Mouse (Mus musculus): ENCODE results near the gene Mif. TPM values are rescaled to one million over a fixed set of nuclear protein-coding genes. Genes with fewer than 3 reads are reported as not detected.

The Mif gene
- total and polyA plus RNA-seq, 3 experiments = 1,217 to 2,151 (median 2,072) TPM

DNA sequence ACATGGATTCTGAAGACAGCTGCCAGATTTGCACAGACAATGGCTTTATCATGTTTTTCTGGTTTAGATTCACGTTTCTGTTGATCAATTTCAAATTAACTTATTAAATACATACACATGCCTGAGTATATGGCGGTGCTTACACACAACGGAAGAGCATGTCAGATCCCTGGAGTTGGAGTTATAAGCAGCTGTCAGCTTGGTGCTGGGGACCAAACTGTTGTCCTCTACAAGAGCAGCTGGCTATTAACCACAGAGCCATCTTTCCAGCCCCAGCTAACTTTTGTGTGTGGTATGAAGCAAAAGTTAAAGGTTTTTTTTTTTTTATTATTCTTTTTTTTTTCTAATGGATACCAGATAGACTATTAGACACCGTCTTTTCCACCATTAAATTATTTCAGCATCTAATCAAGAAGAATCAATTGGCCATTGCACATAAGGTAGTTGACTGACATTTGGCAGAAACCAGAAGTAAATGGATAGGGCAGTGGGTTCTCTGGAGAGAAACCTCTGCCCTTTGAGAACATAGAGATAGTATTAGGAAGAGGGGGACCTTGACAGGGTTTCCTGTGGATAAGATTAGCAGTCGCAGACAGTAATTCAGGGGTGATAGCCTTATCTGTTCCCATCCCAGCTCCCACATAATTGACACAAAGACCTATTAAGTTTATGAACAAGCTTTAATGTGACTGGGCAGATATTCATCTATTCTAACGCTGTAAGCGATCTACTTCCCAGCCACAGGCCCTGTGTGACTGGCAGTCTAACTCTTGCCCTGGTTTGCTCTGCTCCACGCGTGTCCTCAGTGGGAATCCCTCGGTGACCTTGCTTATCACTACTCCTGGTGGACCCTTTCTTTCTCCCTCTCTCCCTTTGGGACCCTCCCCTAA is 12.2 kb upstream of the Mif start:
- Histone ChIP-seq H3K4me3 (replicated peaks in 1 of 3; ENCODE audit: low read depth in 2 of 3, low read length in 2 of 3, poor library complexity in 1 of 3) (no peak overlapping the region), H3K27me3 (replicated peaks) (no peaks in the 10 kb centered on the region), H3K36me3 (replicated peaks in 1 of 2; ENCODE audit: control insufficient read depth in 1 of 2, insufficient read depth in 1 of 2, low read length in 1 of 2) (no peaks in the 10 kb centered on the region), H3K4me2 (ENCODE audit: insufficient read depth, low read depth, poor library complexity, severe bottlenecking) (no peak overlapping the region), H3K27ac (ENCODE audit: insufficient read depth, low read depth) (no peak overlapping the region), H3K9ac (ENCODE audit: insufficient read depth, low read depth) (no peak overlapping the region), H3K79me2 (replicated peaks; ENCODE audit: control insufficient read depth, extremely low read depth, insufficient read depth, poor library complexity, severe bottlenecking) (no peaks in the 10 kb centered on the region), H3K9me3 (replicated peaks; ENCODE audit: low read length) (no peaks in the 10 kb centered on the region), H3K4me1 (ENCODE audit: control insufficient read depth in 1 of 2, insufficient read depth in 2 of 2) (no peaks in the 10 kb centered on the region; a peak in 1 of 4 replicates)
- TF ChIP-seq NELFE (IDR thresholded peaks at IDR 0.05; ENCODE audit: low read depth, low read length) = no peak
- TF ChIP-seq UBTF (IDR thresholded peaks at IDR 0.05; ENCODE audit: low read depth, low read length) = no peak
- no peak for TF ChIP-seq RCOR1 (conservative IDR thresholded peaks at IDR 0.05; ENCODE audit: low read depth, low read length)
- TF ChIP-seq JUND (conservative IDR thresholded peaks at IDR 0.05; ENCODE audit: low read depth, low read length) = no peak
- no peak for TF ChIP-seq JUN (IDR thresholded peaks at IDR 0.05; ENCODE audit: insufficient read depth, low read depth, low read length)
- no peak for TF ChIP-seq CHD2 (IDR thresholded peaks at IDR 0.05; ENCODE audit: low read length)
- DNase-seq (ENCODE audit: extremely low read depth) = no peak
- in situ Hi-C loops (cut with MboI; ENCODE audit: low pct_ligation_motif_present, low pct_unique_long_range_greater_than_20kb, low sequenced_read_pairs) = no loop called here
- dilution Hi-C loops (cut with MboI; ENCODE audit: extremely low pct_ligation_motif_present, extremely low pct_unique_long_range_greater_than_20kb, low sequenced_read_pairs) = no loop called here

DNA sequence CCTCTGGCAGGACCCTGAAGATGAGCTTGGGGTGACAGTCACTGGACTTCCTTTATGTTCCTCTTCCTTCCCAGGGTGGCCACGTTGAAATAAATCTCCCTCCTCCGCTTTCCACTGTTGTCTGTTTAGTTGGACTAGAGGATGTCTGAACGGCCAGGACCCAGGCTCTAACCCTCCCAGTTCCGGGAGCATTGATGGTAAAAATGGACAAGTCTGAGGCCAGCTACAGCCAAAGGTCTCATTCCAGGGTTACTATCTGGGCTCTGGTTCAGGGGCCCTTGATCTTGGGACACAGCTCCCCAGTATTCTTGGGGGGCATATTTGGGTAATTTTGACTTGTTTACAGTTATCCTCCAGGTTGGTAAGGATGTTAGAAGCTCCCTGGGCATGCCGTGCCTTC is 1.5 kb upstream of the Mif start:
- Histone ChIP-seq H3K27ac (ENCODE audit: insufficient read depth, low read depth) (no peak overlapping the region), H3K79me2 (replicated peaks; ENCODE audit: control insufficient read depth, extremely low read depth, insufficient read depth, poor library complexity, severe bottlenecking) (peaks cover 8% of the 10 kb centered on the region), H3K9ac (ENCODE audit: insufficient read depth, low read depth) (no peak overlapping the region), H3K4me3 (replicated peaks in 1 of 3; ENCODE audit: low read depth in 2 of 3, low read length in 2 of 3, poor library complexity in 1 of 3) (no peak overlapping the region), H3K4me1 (ENCODE audit: control insufficient read depth in 1 of 2, insufficient read depth in 2 of 2) (peaks cover 11 to 26% of the 10 kb centered on the region in 2 experiments), H3K27me3 (replicated peaks) (no peaks in the 10 kb centered on the region), H3K9me3 (replicated peaks; ENCODE audit: low read length) (peaks cover 4% of the 10 kb centered on the region), H3K36me3 (replicated peaks in 1 of 2; ENCODE audit: control insufficient read depth in 1 of 2, insufficient read depth in 1 of 2, low read length in 1 of 2) (peaks cover 13 to 23% of the 10 kb centered on the region in 2 experiments), H3K4me2 (ENCODE audit: insufficient read depth, low read depth, poor library complexity, severe bottlenecking) (no peak overlapping the region)
- TF ChIP-seq ZKSCAN1 (IDR thresholded peaks at IDR 0.05; ENCODE audit: borderline replicate concordance, low read depth, low read length) (no peak), PAX5 (IDR thresholded peaks at IDR 0.05; ENCODE audit: low read length) (no peak), ZNF384 (IDR thresholded peaks at IDR 0.05; ENCODE audit: low read depth, low read length) (no peak), ZMIZ1 (IDR thresholded peaks at IDR 0.05; ENCODE audit: low read depth, low read length) (no peak), SMC3 (IDR thresholded peaks at IDR 0.05; ENCODE audit: low read depth, low read length) (no peak), JUN (IDR thresholded peaks at IDR 0.05; ENCODE audit: insufficient read depth, low read depth, low read length) (no peak), HCFC1 (IDR thresholded peaks at IDR 0.05; ENCODE audit: low read depth, low read length) (no peak), MAX (IDR thresholded peaks at IDR 0.05; ENCODE audit: low read length) (no peak), JUND (conservative IDR thresholded peaks at IDR 0.05; ENCODE audit: low read depth, low read length) (no peak), CHD2 (IDR thresholded peaks at IDR 0.05; ENCODE audit: low read length) (no peak), EP300 (IDR thresholded peaks at IDR 0.05; ENCODE audit: low read length) (no peak), POLR2AphosphoS2 (IDR thresholded peaks at IDR 0.05; ENCODE audit: low read depth, low read length) (no peak), MXI1 (IDR thresholded peaks at IDR 0.05; ENCODE audit: low read depth, low read length) (no peak)
- dilution Hi-C loops (cut with MboI; ENCODE audit: extremely low pct_ligation_motif_present, extremely low pct_unique_long_range_greater_than_20kb, low sequenced_read_pairs) (no loop called here), in situ Hi-C loops (cut with MboI; ENCODE audit: low pct_ligation_motif_present, low pct_unique_long_range_greater_than_20kb, low sequenced_read_pairs) (no loop called here)
- DNase-seq (ENCODE audit: extremely low read depth) = no peak
